Mouse (Mus musculus): ENCODE data around the gene 2610301B20Rik.
"Not testable (repeated sequence)": the region's sequence is repeated elsewhere in the genome, so short reads cannot be mapped to it uniquely, and the experiment has no call there.

2610301B20Rik gene

GRCm38 (mm10) chr4:10873920-10874665 is at the start of gene 2610301B20Rik:
Gene 2610301B20Rik, plus strand, starts transcription at chr4:10874498.
- DNase-seq (ENCODE audit: low spot score), result peak; percentile 91

- DNase-seq (ENCODE audit: low spot score), result no peak
Observed at GRCm38 (mm10) chr4:10833273-10833672, 41.0 kb upstream of the 2610301B20Rik start.

GRCm38 (mm10) chr4:10835252-10836051 is 38.8 kb upstream of the 2610301B20Rik start:
- DNase-seq (ENCODE audit: low spot score), result peak; percentile 15

- no peak for DNase-seq (ENCODE audit: low spot score)
Observed at GRCm38 (mm10) chr4:10845848-10846247, 28.4 kb upstream of the 2610301B20Rik start.

- DNase-seq (ENCODE audit: low spot score), result no peak
Observed at GRCm38 (mm10) chr4:10849812-10850211, 24.5 kb upstream of the 2610301B20Rik start.

DNA sequence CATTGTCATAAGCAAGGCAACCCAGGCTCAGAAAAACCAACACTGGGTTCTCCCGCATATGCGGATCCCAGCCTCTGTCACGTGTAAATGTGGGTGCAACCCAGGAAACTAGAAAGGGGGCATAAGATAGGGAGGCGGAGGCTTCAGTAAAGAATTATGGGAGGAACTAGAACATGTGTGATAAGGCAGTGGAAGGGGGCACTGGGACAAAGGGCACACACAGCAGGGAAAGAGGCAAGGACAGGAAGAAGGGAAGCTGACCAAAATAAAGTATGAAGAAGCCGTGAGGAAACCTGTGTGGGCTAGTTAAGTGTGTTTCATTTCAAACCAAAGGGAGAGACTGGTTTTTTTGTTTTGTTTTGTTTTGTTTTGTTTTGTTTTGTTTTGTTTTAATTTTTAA is 23.3 kb upstream of the 2610301B20Rik start:
- no peak for DNase-seq (ENCODE audit: low spot score)

DNA sequence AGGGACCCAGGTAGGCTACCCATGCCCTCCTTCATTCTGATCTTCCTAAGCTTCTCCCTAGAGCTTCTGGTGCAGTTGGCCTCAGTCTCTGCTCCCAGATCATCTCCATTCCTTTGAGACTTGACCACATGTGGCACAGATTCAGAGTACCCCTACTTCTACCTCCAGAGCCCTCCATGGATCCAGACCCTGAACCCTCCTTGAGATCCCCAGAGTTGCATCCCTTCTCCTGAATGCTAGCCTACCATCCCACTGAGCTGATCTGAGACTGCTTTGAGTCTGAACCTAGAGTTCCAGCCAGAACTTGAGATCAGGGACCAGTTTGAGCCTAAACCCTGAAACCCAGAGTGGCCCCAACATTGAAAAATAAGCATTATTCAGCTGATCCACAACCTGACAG is 15.1 kb upstream of the 2610301B20Rik start:
- no peak for DNase-seq (ENCODE audit: low spot score)

DNA sequence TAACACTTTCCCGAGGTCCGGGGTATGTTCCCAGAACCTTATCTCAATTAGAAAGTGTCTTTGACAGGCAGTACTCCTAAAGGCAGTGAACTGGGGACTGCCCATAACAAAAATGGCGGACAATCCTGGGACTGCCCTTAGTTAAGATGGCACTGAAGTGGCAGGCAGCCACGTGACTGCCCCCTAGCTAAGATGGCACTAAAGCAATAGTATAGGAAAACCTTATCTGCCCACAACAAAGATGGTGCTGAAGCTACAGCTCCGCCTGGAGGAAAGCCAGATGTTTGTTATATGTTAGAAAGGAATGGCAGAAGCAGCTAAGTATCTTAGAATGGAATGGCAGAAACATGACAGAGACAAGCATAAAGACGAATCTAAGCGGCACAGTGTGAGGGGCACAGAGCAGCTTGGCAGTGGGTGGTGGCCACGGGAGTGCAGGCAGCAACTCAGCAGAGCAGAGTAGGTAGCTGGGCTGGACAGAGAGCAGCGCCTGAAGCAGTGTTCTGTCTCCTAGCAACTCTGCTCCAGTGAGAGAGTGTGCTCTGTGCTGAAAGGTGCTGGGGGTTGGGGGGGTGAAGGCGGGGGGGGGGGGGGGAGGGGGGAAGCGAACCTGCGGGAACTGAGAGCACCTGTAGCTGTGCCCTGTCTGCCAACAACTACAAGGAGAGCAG is 14.3 kb upstream of the 2610301B20Rik start:
- DNase-seq (ENCODE audit: low spot score), result no peak

DNA sequence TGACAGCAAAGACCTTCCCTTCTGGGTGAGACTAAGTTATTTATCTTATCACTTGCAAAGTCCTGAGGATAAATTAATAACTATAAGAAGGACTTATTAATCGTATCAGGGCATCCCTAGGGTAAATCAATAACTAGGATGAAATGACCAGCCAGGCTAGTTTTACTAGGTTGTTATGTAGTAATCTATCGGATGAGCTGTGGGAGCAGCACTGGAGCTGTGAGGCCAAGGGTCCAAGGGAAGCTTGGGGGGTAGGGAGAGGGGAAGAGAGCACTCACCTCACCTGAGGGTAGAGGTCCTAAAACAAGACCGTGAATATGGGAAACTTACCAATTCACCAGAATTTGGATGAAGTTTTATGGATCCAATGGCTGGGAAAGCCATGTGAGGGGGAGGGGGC is 13.5 kb upstream of the 2610301B20Rik start:
- no peak for DNase-seq (ENCODE audit: low spot score)

GRCm38 (mm10) chr4:10862882-10863281 is 11.4 kb upstream of the 2610301B20Rik start:
- not testable (repeated sequence) for DNase-seq (ENCODE audit: low spot score)

DNA sequence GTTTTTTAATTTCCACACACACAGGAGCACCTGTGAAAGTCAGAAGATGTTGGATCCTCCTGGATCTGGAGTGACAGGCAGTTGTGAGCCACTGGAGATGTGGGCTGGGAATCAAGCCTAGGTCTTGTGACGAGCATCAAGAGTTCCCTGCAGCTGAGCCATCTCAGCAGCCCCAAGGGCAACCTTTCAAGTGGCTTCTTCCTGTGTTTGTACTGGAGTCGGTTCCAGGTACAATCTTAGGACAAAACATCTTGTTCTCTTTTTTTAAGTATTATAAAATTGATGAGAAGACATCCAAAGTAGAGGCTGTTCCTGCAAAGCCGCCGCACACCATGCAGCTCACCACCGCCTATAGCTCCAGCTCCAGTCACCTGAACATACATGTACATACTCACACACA is 2.1 kb upstream of the 2610301B20Rik start:
- DNase-seq (ENCODE audit: low spot score), result no peak

GRCm38 (mm10) chr4:10872685-10873539 is 1.4 kb upstream of the 2610301B20Rik start:
- DNase-seq (ENCODE audit: low spot score), result no peak

- no peak for DNase-seq (ENCODE audit: low spot score)
Observed at GRCm38 (mm10) chr4:10873549-10873919, 764 bp upstream of the 2610301B20Rik start.

- peak; percentile 39 for DNase-seq (ENCODE audit: low spot score)
Observed at GRCm38 (mm10) chr4:10874718-10875121, 422 bp downstream of the 2610301B20Rik start.

DNA sequence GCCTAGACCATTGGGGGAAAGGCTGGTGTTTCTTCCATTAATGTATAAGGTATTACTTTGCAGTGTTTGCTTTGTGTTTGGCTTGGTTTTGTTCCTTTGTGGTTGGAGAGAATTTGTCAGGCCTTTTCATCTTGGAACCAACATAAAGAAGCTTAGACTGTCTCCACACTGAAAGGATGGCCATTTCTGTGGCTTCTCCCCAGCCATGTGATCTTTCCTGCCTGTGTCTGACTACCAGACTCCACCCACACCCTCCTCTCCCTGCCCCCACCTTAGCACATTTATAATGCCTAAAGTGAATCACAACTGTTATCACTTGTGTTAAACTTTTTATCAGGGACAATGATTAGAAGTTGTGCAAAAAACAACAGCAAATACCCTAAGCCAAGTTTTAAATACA is 1.1 kb downstream of the 2610301B20Rik start:
- DNase-seq (ENCODE audit: low spot score), result no peak

- DNase-seq (ENCODE audit: low spot score), result no peak
Observed at GRCm38 (mm10) chr4:10877057-10877456, 2.8 kb downstream of the 2610301B20Rik start.

DNA sequence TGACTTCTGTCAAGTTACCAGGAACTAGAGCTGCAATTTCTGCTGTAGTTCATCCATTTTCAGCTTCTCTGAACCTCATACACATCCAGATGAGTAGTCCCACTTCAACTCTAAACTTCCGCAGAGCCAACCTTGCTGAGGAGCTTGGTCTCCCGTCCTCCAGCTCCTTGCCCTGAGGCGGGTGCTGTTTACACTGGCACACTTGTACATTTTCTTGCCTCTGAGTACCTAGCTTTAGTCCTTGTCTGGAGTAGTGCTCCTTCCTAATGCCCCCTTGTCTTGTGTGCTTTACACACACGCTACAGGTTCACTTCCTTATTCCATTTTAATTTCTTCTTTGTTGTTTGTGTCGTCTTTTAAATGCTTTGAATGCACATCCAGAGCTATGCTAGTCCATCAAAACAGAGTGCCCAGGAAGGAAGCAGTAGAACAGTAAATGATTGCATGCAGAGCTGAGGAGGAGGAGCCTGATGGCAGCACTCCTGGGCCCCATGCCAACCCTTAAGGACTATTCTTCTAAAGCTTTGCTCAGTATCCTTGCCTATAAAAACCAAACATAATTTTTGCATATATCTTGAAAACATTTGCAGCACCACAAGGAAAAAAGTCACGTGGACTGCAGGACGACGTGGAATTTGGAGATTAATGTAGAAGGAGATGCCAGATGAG is 9.6 kb downstream of the 2610301B20Rik start:
- DNase-seq (ENCODE audit: low spot score), result no peak

GRCm38 (mm10) chr4:10888835-10889234 is 14.5 kb downstream of the 2610301B20Rik start:
- no peak for DNase-seq (ENCODE audit: low spot score)

DNA sequence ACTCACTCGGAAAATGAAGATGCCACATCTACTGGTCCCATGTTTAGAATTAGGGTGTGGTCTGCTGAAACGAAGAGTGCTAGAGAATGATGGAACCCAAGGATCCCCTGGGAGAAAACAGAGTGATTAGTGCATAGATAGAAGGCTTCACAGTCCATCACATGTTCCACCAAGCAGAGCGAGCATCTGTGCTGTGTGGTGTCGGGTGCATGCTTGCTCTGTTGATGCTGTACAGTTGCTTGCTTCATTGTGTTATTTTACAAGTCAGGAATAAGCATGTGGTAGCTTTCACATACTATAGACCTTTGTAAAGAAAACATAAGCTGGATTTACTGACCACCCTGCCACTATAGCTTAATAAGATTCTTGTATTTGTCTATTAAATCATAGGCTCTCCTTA is 22.0 kb downstream of the 2610301B20Rik start:
- DNase-seq (ENCODE audit: low spot score), result no peak

GRCm38 (mm10) chr4:10896859-10897258 is 22.6 kb downstream of the 2610301B20Rik start:
- DNase-seq (ENCODE audit: low spot score), result no peak

- no peak for DNase-seq (ENCODE audit: low spot score)
Observed at GRCm38 (mm10) chr4:10905234-10905801, 31.0 kb downstream of the 2610301B20Rik start.
